Mouse (Mus musculus) megakaryocyte, embryonic 14.5 days (primary cell): ENCODE results near the gene Arhgef11. TPM values are rescaled to one million over a fixed set of nuclear protein-coding genes. Genes with fewer than 3 reads are reported as not detected.

Source experiments
- H3K27me3 ChIP-seq: replicated peaks from 2 replicates; pipeline ENCODE3; 2012; ENCODE audit warnings: inconsistent platforms
- H3K36me3 ChIP-seq: replicated peaks from 2 replicates; pipeline ENCODE3; 2012; ENCODE audit warnings: low read length, inconsistent platforms, mixed read lengths
- H3K4me1 ChIP-seq: 2 replicates; pipeline ENCODE4 v1.6.1; 2012; ENCODE audit warnings: inconsistent platforms
- H3K4me3 ChIP-seq: replicated peaks from 2 replicates; pipeline ENCODE3; 2012; ENCODE audit warnings: moderate library complexity, mild to moderate bottlenecking, inconsistent platforms
- H3K9me3 ChIP-seq: 2 replicates; pipeline ENCODE4 v1.6.1; 2012; ENCODE audit warnings: inconsistent platforms
- FLI1 ChIP-seq: IDR thresholded peaks from 2 replicates; pipeline ENCODE4 v1.6.1; 2012; ENCODE audit warnings: low read length, inconsistent platforms, mixed read lengths
- GATA1 ChIP-seq: IDR thresholded peaks from 3 replicates; pipeline ENCODE4 v1.6.1; 2012; ENCODE audit warnings: mixed read lengths, low read length, inconsistent platforms, borderline replicate concordance
- polyA plus RNA-seq: library from polyadenylated mRNA; stranded (reverse); fragments of >175 nt; gene quantifications from 2 replicates; pipeline ENCODE4 v1.2.3, GENCODE M21; 2012; ENCODE audit warnings: low replicate concordance; ENCODE audit not compliant: insufficient read depth

The Arhgef11 gene
- polyA plus RNA-seq, 1 experiment = 1.4 TPM

DNA sequence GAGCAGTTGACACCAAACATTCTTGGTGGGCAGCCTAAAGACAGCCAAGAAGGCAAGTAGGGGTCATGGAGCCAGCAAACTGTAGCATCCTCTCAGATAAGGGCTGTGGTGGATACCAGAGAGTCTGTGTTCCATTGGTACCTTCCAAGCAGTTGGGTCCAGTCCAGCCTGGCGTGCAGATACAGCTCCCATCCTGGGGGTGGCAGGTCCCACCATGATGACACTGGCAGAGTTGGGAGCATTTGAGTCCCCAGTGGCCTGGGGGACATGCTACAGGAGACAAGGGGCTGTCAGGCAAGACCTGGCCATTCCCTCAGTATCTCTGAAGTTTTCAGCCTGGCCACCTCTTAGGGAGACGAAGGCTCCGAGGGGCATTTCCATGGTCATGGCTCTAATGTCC lies 135.2 kb downstream of the Arhgef11 start:
- TF ChIP-seq GATA1 (no peak), FLI1 (no peak)
- Histone ChIP-seq H3K36me3 (peaks cover 100% of the 10 kb centered on the region), H3K27me3 (no peaks in the 10 kb centered on the region), H3K9me3 (no peaks in the 10 kb centered on the region), H3K4me1 (peaks cover 63% of the 10 kb centered on the region), H3K4me3 (no peak overlapping the region)

DNA sequence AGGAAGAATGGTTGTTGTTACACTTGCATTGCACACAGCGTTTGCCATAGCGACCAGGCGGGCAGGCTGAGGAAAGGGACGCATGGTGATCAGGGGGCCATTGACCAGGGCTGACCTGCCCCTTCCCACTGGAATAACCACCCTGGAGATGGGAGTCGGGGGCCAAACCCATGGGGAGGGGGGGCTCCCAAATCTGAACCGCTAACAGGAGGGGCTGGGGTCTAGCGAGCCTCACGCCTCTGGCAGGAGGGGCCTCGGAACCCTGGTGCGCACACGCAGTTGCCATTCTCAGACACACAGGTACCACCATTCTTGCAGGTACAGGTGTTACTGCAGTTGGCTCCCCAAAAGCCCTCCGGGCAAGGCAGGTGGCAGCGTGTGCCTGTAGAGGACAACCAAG lies 136.5 kb downstream of the Arhgef11 start:
- Histone ChIP-seq H3K27me3 (no peaks in the 10 kb centered on the region), H3K4me1 (peaks cover 76% of the 10 kb centered on the region), H3K9me3 (no peaks in the 10 kb centered on the region), H3K36me3 (peaks cover 100% of the 10 kb centered on the region), H3K4me3 (no peak overlapping the region)
- TF ChIP-seq FLI1 (no peak), GATA1 (no peak)

DNA sequence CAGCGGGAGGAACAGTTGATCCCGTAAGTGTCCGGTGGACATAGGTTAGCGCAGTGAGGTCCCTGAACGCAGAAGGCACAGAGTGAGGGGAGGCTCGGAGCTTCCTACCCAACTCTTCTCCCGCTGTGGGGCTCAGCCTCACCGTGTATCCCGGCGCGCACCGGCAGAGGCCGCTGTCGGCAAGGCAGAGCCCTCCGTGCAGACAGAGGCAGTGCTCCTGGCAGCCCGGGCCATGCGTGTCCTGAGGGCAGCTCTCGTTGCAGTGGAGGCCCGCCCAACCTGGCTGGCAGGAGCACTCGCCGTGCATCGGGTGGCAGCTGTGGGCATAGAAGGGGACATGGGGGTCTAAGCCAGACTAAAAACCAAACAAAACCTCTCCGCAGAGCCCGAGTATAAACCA lies 138.6 kb downstream of the Arhgef11 start:
- no peak overlapping the region for H3K4me3 ChIP-seq
- H3K4me1 ChIP-seq = peaks cover 83% of the 10 kb centered on the region
- no peaks in the 10 kb centered on the region for H3K27me3 ChIP-seq
- H3K9me3 ChIP-seq = no peaks in the 10 kb centered on the region
- TF ChIP-seq FLI1 (no peak), GATA1 (no peak)
- H3K36me3 ChIP-seq = peaks cover 97% of the 10 kb centered on the region

DNA sequence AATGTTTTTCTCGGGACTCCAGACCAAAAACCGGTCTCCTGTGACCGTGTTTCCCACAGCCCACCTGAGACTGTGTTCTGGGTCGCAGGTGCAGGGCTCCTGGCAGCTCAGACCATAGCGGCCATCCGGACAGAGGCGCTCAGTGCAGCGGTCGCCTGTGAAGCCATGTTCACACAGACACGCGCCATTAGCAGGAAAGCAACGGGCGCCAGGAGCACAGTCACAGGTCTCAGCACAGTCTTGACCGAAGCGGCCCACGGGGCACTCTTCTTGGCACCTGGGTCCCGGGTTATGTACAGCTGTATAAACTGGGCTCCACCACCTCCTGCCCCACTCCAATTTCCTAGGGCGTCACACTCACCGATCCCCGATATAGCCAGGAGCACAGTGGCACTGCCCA lies 139.1 kb downstream of the Arhgef11 start:
- no peaks in the 10 kb centered on the region for H3K9me3 ChIP-seq
- H3K4me1 ChIP-seq = peaks cover 85% of the 10 kb centered on the region
- H3K36me3 ChIP-seq = peaks cover 97% of the 10 kb centered on the region
- H3K4me3 ChIP-seq = no peak overlapping the region
- H3K27me3 ChIP-seq = no peaks in the 10 kb centered on the region
- TF ChIP-seq FLI1 (no peak), GATA1 (no peak)

- Histone ChIP-seq H3K36me3 (peaks cover 97% of the 10 kb centered on the region), H3K27me3 (no peaks in the 10 kb centered on the region), H3K4me3 (peak overlapping the region; percentile 56), H3K4me1 (peaks cover 89% of the 10 kb centered on the region), H3K9me3 (no peaks in the 10 kb centered on the region)
- no peak for TF ChIP-seq FLI1
- no peak for TF ChIP-seq GATA1
These were observed 141.3 kb downstream of the Arhgef11 start for GRCm38 (mm10) chr3:87758641-87759040.

- peaks cover 98% of the 10 kb centered on the region for H3K4me1 ChIP-seq
- no peak for TF ChIP-seq FLI1
- TF ChIP-seq GATA1 = no peak
- H3K9me3 ChIP-seq = no peaks in the 10 kb centered on the region
- H3K4me3 ChIP-seq = peak overlapping the region; percentile 69
- peaks cover 79% of the 10 kb centered on the region for H3K36me3 ChIP-seq
- H3K27me3 ChIP-seq = no peaks in the 10 kb centered on the region
These were observed 144.3 kb downstream of the Arhgef11 start for GRCm38 (mm10) chr3:87761408-87762375.

GRCm38 (mm10) chr3:87763202-87763601 lies 145.8 kb downstream of the Arhgef11 start:
- H3K9me3 ChIP-seq = no peaks in the 10 kb centered on the region
- H3K27me3 ChIP-seq = no peaks in the 10 kb centered on the region
- peak overlapping the region; percentile 82 for H3K4me3 ChIP-seq
- H3K4me1 ChIP-seq = peaks cover 97% of the 10 kb centered on the region
- peaks cover 74% of the 10 kb centered on the region for H3K36me3 ChIP-seq
- TF ChIP-seq FLI1 (no peak), GATA1 (no peak)

DNA sequence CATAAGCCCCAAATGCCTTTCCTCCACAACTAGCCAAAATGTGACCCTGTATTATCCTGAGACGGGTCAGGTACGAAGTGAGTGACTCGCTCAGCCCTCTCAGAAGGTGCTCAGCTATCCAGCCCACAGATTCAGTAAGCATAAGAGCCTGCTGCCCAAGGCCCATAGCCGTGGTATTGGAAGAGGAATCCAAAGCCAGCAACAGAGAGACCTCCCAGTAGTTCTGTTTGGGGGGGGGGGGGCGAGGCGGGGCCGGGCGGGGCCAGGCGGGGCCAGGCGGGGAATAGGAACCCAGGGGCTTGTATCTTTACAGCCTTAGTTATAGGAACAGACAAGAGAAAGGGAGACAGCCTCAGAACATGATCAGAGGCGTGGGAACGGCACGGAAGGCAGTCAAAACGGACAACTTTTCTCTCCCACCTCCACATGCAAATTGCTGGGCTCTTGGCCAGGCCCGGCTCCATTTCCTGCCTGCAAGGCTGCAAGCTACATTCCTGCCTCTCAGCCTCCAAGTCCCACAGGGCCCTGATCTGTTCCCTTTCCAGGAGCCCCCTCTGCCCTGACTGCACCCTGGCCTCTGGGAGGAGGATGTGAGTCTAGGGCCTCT lies 146.4 kb downstream of the Arhgef11 start:
- H3K9me3 ChIP-seq = no peaks in the 10 kb centered on the region
- H3K27me3 ChIP-seq = no peaks in the 10 kb centered on the region
- peaks cover 69% of the 10 kb centered on the region for H3K36me3 ChIP-seq
- H3K4me3 ChIP-seq = peak overlapping the region; percentile 92
- TF ChIP-seq FLI1 = no peak
- TF ChIP-seq GATA1 = no peak
- H3K4me1 ChIP-seq = peaks cover 92% of the 10 kb centered on the region

DNA sequence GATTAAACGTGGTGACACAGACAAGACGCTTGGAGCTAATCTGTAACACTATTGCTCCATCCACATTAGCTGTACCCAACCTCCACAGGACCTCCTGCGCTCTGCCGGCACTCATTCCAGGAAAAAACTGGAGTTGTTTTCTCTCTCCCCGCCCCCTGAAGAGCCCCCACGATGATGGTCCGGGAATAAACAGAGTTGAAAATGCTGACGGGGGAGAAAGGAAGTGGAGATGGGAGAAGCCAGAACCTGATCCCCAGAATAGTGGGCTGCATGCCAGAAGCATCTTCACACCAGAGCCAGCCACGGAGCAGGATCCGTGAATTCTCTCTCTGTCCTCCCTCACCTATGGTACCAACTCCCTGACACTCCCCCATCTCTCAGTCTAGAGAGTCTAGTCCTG lies 147.1 kb downstream of the Arhgef11 start:
- Histone ChIP-seq H3K36me3 (peaks cover 61% of the 10 kb centered on the region), H3K4me1 (peaks cover 90% of the 10 kb centered on the region), H3K9me3 (no peaks in the 10 kb centered on the region), H3K27me3 (no peaks in the 10 kb centered on the region), H3K4me3 (peak overlapping the region; percentile 92)
- TF ChIP-seq GATA1 (no peak), FLI1 (no peak)

GRCm38 (mm10) chr3:87765091-87765490 lies 147.7 kb downstream of the Arhgef11 start:
- peak overlapping the region; percentile 92 for H3K4me3 ChIP-seq
- TF ChIP-seq FLI1 (peak; percentile 58), GATA1 (no peak)

More at GRCm38 (mm10) chr3:87765091-87765490, 147.7 kb downstream of the Arhgef11 start:
- Histone ChIP-seq H3K36me3 (peaks cover 56% of the 10 kb centered on the region), H3K27me3 (no peaks in the 10 kb centered on the region), H3K9me3 (no peaks in the 10 kb centered on the region), H3K4me1 (peaks cover 90% of the 10 kb centered on the region)
